Comparison of ENCODE assay signal across 9 mouse cellular contexts in genomic region chr7:140048361-140049114, GRCm38 (mm10). TPM values are rescaled to one million over a fixed set of nuclear protein-coding genes. Genes with fewer than 3 reads are reported as not detected.
DNase-seq lines count a peak whose midpoint lies in the region; ATAC-seq and TF ChIP-seq lines count a peak whose summit lies in the region.
"Had no signal": no experiment of that assay in that cellular context is flagged by ENCODE, and none has a peak within 500 bp of the region (broad histone marks: within the 10 kb centered on the region; RNA-seq: fewer than 3 reads in every experiment).

Gene Msx3, minus strand, starts transcription at chr7:140049089.

- peaks cover 33% of the 10 kb centered on the region for H3K27me3 ChIP-seq in CH12.LX (replicated peaks)
- peaks cover 92% of the 10 kb centered on the region for H3K27me3 ChIP-seq in forebrain, embryonic 15.5 days
- peaks cover 76% of the 10 kb centered on the region for H3K27me3 ChIP-seq in liver, postnatal 0 days (ENCODE audit: insufficient read depth, low read length)

- no peak for TF ChIP-seq CTCF in gastrocnemius, adult 2 months (IDR thresholded peaks at IDR 0.05)
- no peak for TF ChIP-seq CTCF in CH12.LX (conservative IDR thresholded peaks at IDR 0.05 in 1 of 2, IDR thresholded peaks at IDR 0.05 in 1 of 2; ENCODE audit: low read depth in 2 of 2, low read length in 2 of 2)
- TF ChIP-seq CTCF in liver, postnatal 0 days (IDR thresholded peaks at IDR 0.05; ENCODE audit: low read depth): no peak

- H3K4me3 ChIP-seq in gastrocnemius, adult 2 months: peak within 1 kb of the TSS; percentile 70
- peak within 1 kb of the TSS; percentile 19 to 53 (median 44) for H3K4me3 ChIP-seq in CH12.LX (replicated peaks in 1 of 3; ENCODE audit: low read depth in 2 of 3, low read length in 2 of 3, poor library complexity in 1 of 3)
- peak within 1 kb of the TSS; percentile 42 for H3K4me3 ChIP-seq in forebrain, embryonic 15.5 days
- H3K4me3 ChIP-seq in liver, postnatal 0 days (ENCODE audit: low read depth, low read length): peak within 1 kb of the TSS; percentile 42
- H3K4me3 ChIP-seq: erythroblast, embryonic 14.5 days had no signal

- ATAC-seq in forebrain, embryonic 15.5 days (replicated peaks): peak; percentile 36
- no peak for ATAC-seq in liver, postnatal 0 days

- in situ Hi-C loops in CH12.LX (cut with MboI; ENCODE audit: low pct_ligation_motif_present, low pct_unique_long_range_greater_than_20kb, low sequenced_read_pairs): no loop called here

- H3K79me2 ChIP-seq in CH12.LX (replicated peaks; ENCODE audit: control insufficient read depth, extremely low read depth, insufficient read depth, poor library complexity, severe bottlenecking): no peaks in the 10 kb centered on the region

- peaks cover 12% of the 10 kb centered on the region for H3K9me3 ChIP-seq in CH12.LX (replicated peaks; ENCODE audit: low read length)
- H3K9me3 ChIP-seq in forebrain, embryonic 15.5 days: no peaks in the 10 kb centered on the region
- H3K9me3 ChIP-seq in liver, postnatal 0 days (ENCODE audit: low read length): no peaks in the 10 kb centered on the region

- H3K36me3 ChIP-seq in CH12.LX (replicated peaks in 1 of 2; ENCODE audit: control insufficient read depth in 1 of 2, insufficient read depth in 1 of 2, low read length in 1 of 2): no peaks in the 10 kb centered on the region
- H3K36me3 ChIP-seq in forebrain, embryonic 15.5 days: no peaks in the 10 kb centered on the region
- no peaks in the 10 kb centered on the region for H3K36me3 ChIP-seq in liver, postnatal 0 days (replicated peaks; ENCODE audit: insufficient read depth, low read length)

- TF ChIP-seq EP300 in CH12.LX (IDR thresholded peaks at IDR 0.05; ENCODE audit: low read length): no peak
- TF ChIP-seq EP300 in liver, postnatal 0 days (IDR thresholded peaks at IDR 0.05; ENCODE audit: low read depth): no peak

- dilution Hi-C loops in CH12.LX (cut with MboI; ENCODE audit: extremely low pct_ligation_motif_present, extremely low pct_unique_long_range_greater_than_20kb, low sequenced_read_pairs): no loop called here

- intact Hi-C loops in gastrocnemius, adult 2 months (cut with DNase I): no loop called here

- peak within 1 kb of the TSS; percentile 10; the same call in 1 of the 2 replicates for H3K9ac ChIP-seq in CH12.LX (ENCODE audit: insufficient read depth, low read depth)
- 0 out of 2 replicates have a peak within 1 kb of the TSS, but pooled peaks have one; percentile 10 for H3K9ac ChIP-seq in forebrain, embryonic 15.5 days (replicated peaks)
- H3K9ac ChIP-seq in liver, postnatal 0 days (replicated peaks): no peak within 1 kb of the TSS

- under 1% methylated on average over 56 of the region's 56 CpGs for WGBS in forebrain, embryonic 15.5 days
- WGBS in liver, postnatal 0 days (ENCODE audit: insufficient replicate concordance): 2% methylated on average over 56 of the region's 56 CpGs

- no peak for DNase-seq in gastrocnemius, adult 2 months
- DNase-seq in gastrocnemius, postnatal 10 days: no peak
- DNase-seq in CH12.LX (ENCODE audit: extremely low read depth): no peak
- no peak for DNase-seq in liver, postnatal 0 days
- DNase-seq in adrenal gland, postnatal 4 days (ENCODE audit: low spot score in 2 of 2): no peak
- DNase-seq in ovary, postnatal 36 days (ENCODE audit: low spot score): no peak
- DNase-seq in thymus, postnatal 0 days (ENCODE audit: low spot score): no peak

- TF ChIP-seq RAD21 in CH12.LX (IDR thresholded peaks at IDR 0.05; ENCODE audit: low read depth, low read length): no peak

- TF ChIP-seq POLR2A in CH12.LX (IDR thresholded peaks at IDR 0.05; ENCODE audit: low read depth, low read length): no peak

- H3K4me2 ChIP-seq in CH12.LX (ENCODE audit: insufficient read depth, low read depth, poor library complexity, severe bottlenecking): peak within 1 kb of the TSS; percentile 52
- peak within 1 kb of the TSS; percentile 69 for H3K4me2 ChIP-seq in forebrain, embryonic 15.5 days (replicated peaks)
- peak within 1 kb of the TSS; percentile 68 for H3K4me2 ChIP-seq in liver, postnatal 0 days (ENCODE audit: low read depth, low read length)

- no peak within 1 kb of the TSS for H3K27ac ChIP-seq in gastrocnemius, adult 2 months
- no peak within 1 kb of the TSS for H3K27ac ChIP-seq in CH12.LX (ENCODE audit: insufficient read depth, low read depth)
- no peak within 1 kb of the TSS for H3K27ac ChIP-seq in forebrain, embryonic 15.5 days (replicated peaks)
- no peak within 1 kb of the TSS for H3K27ac ChIP-seq in liver, postnatal 0 days (ENCODE audit: low read depth)

- H3K4me1 ChIP-seq in CH12.LX (ENCODE audit: control insufficient read depth in 1 of 2, insufficient read depth in 2 of 2): peaks cover 0 to 3% of the 10 kb centered on the region in 2 experiments; a peak in 1 of 4 replicates
- H3K4me1 ChIP-seq in forebrain, embryonic 15.5 days: peaks cover 25% of the 10 kb centered on the region
- H3K4me1 ChIP-seq in liver, postnatal 0 days (ENCODE audit: insufficient read depth): peaks cover 10% of the 10 kb centered on the region

TF ChIP-seq in CH12.LX, 34 proteins besides CTCF, POLR2A, EP300 and RAD21:
- TF ChIP-seq ZNF384 (IDR thresholded peaks at IDR 0.05; ENCODE audit: low read depth, low read length) (no peak), CHD1 (IDR thresholded peaks at IDR 0.05; ENCODE audit: low read depth, low read length) (no peak), USF2 (conservative IDR thresholded peaks at IDR 0.05; ENCODE audit: low read depth, low read length) (no peak), TCF12 (IDR thresholded peaks at IDR 0.05; ENCODE audit: low read depth, low read length) (no peak), NELFE (IDR thresholded peaks at IDR 0.05; ENCODE audit: low read depth, low read length) (no peak), E2F4 (IDR thresholded peaks at IDR 0.05; ENCODE audit: insufficient replicate concordance, low read depth, low read length) (no peak), JUND (conservative IDR thresholded peaks at IDR 0.05; ENCODE audit: low read depth, low read length) (no peak), MAFK (IDR thresholded peaks at IDR 0.05; ENCODE audit: insufficient replicate concordance, low read length) (no peak), MXI1 (IDR thresholded peaks at IDR 0.05; ENCODE audit: low read depth, low read length) (no peak), ZC3H11A (IDR thresholded peaks at IDR 0.05; ENCODE audit: low read depth, low read length) (no peak)

RNA-seq across cellular contexts. Expression of gene Msx3, which starts in this region (rescaled TPM):
- total RNA-seq in gastrocnemius, adult 2 months (2021): not detected
- total RNA-seq in gastrocnemius, postnatal 10 days (2021): not detected
- total RNA-seq in CH12.LX (2012; rRNA removed) (not detected in 2 replicates), CH12.LX (2014; rRNA removed) (not detected in 2 replicates)
- polyA plus RNA-seq in CH12.LX (2012; ENCODE audit: insufficient read length, low read depth): not detected in 2 replicates
- polyA plus RNA-seq in forebrain, embryonic 15.5 days (2015; fragmentation: Nextera tagmentation; extraction: Ambion mirVana): 0.73 TPM in 2 replicates
- polyA plus RNA-seq in liver, postnatal 0 days (2015; fragmentation: Nextera tagmentation; extraction: Ambion mirVana): not detected in 2 replicates
- not detected for total RNA-seq in adrenal gland, postnatal 4 days (2021)
- 0.21 and 0.25 TPM in 2 replicates for polyA plus RNA-seq in thymus, postnatal 0 days (2015; fragmentation: Nextera tagmentation; extraction: Ambion mirVana)
- polyA plus RNA-seq: erythroblast, embryonic 14.5 days had no signal

Comparison
In these comparisons a context has a peak if more than half of its experiments do, and no peak if none do; other contexts are left out.
1. Peak in ATAC-seq, H3K4me3 ChIP-seq, H3K9ac ChIP-seq and H3K4me2 ChIP-seq in forebrain, embryonic 15.5 days; RNA of the gene not detected or under 1 TPM.